Mouse (Mus musculus): Measurements from ENCODE around the gene Ube2o. TPM values are rescaled to one million over a fixed set of nuclear protein-coding genes. Genes with fewer than 3 reads are reported as not detected.

Gene Ube2o
- polyA plus RNA-seq, 1 experiment from 2014 or later, result 14.4 TPM

- no peaks in the 10 kb centered on the region for H3K9me3 ChIP-seq (ENCODE audit: control insufficient read depth, low read length)
- no peak overlapping the region for H3K4me2 ChIP-seq (ENCODE audit: low read length)
- no peak overlapping the region for H3K9ac ChIP-seq (ENCODE audit: low read length)
- H3K27ac ChIP-seq (replicated peaks in 1 of 2; ENCODE audit: control insufficient read depth in 1 of 2, insufficient read depth in 1 of 2, low read depth in 2 of 2, low read length in 2 of 2), result no peak overlapping the region
- 96% methylated on average over 8 of the region's 8 CpGs for WGBS
- H3K27me3 ChIP-seq (ENCODE audit: control insufficient read depth, insufficient read depth, low read length), result no peaks in the 10 kb centered on the region
- no peaks in the 10 kb centered on the region for H3K4me1 ChIP-seq (ENCODE audit: control insufficient read depth in 2 of 2, insufficient read depth in 2 of 2, low read length in 2 of 2)
- H3K4me3 ChIP-seq (ENCODE audit: control insufficient read depth in 1 of 2, insufficient read depth in 1 of 2, low read depth in 1 of 2, low read length in 2 of 2), result no peak overlapping the region
- ATAC-seq (ENCODE audit: insufficient number of reproducible peaks, insufficient read depth, low FRiP score, low read depth), result no peak
- H3K36me3 ChIP-seq (ENCODE audit: control insufficient read depth, insufficient read depth, low read length), result peaks cover 85% of the 10 kb centered on the region
Measured at GRCm38 (mm10) chr11:116601166-116601565, 19.9 kb upstream of the Ube2o start.

GRCm38 (mm10) chr11:116599230-116599629, 18.0 kb upstream of the Ube2o start:
- no peak for ATAC-seq (ENCODE audit: insufficient number of reproducible peaks, insufficient read depth, low FRiP score, low read depth)
- H3K4me3 ChIP-seq (ENCODE audit: control insufficient read depth in 1 of 2, insufficient read depth in 1 of 2, low read depth in 1 of 2, low read length in 2 of 2), result no peak overlapping the region
- WGBS, result 93% methylated on average over 15 of the region's 15 CpGs
- no peak overlapping the region for H3K9ac ChIP-seq (ENCODE audit: low read length)
- no peak overlapping the region for H3K4me2 ChIP-seq (ENCODE audit: low read length)
- H3K9me3 ChIP-seq (ENCODE audit: control insufficient read depth, low read length), result no peaks in the 10 kb centered on the region
- H3K27me3 ChIP-seq (ENCODE audit: control insufficient read depth, insufficient read depth, low read length), result no peaks in the 10 kb centered on the region
- H3K27ac ChIP-seq (replicated peaks in 1 of 2; ENCODE audit: control insufficient read depth in 1 of 2, insufficient read depth in 1 of 2, low read depth in 2 of 2, low read length in 2 of 2), result no peak overlapping the region
- peaks cover 70% of the 10 kb centered on the region for H3K36me3 ChIP-seq (ENCODE audit: control insufficient read depth, insufficient read depth, low read length)
- H3K4me1 ChIP-seq (ENCODE audit: control insufficient read depth in 2 of 2, insufficient read depth in 2 of 2, low read length in 2 of 2), result no peaks in the 10 kb centered on the region

GRCm38 (mm10) chr11:116598193-116598592, 16.9 kb upstream of the Ube2o start:
- 84% methylated on average over 8 of the region's 8 CpGs for WGBS
- Histone ChIP-seq H3K36me3 (ENCODE audit: control insufficient read depth, insufficient read depth, low read length) (peaks cover 62% of the 10 kb centered on the region), H3K4me1 (ENCODE audit: control insufficient read depth in 2 of 2, insufficient read depth in 2 of 2, low read length in 2 of 2) (no peaks in the 10 kb centered on the region), H3K27me3 (ENCODE audit: control insufficient read depth, insufficient read depth, low read length) (no peaks in the 10 kb centered on the region), H3K9ac (ENCODE audit: low read length) (no peak overlapping the region), H3K27ac (replicated peaks in 1 of 2; ENCODE audit: control insufficient read depth in 1 of 2, insufficient read depth in 1 of 2, low read depth in 2 of 2, low read length in 2 of 2) (no peak overlapping the region), H3K4me2 (ENCODE audit: low read length) (no peak overlapping the region), H3K9me3 (ENCODE audit: control insufficient read depth, low read length) (no peaks in the 10 kb centered on the region), H3K4me3 (ENCODE audit: control insufficient read depth in 1 of 2, insufficient read depth in 1 of 2, low read depth in 1 of 2, low read length in 2 of 2) (no peak overlapping the region)
- no peak for ATAC-seq (ENCODE audit: insufficient number of reproducible peaks, insufficient read depth, low FRiP score, low read depth)

DNA sequence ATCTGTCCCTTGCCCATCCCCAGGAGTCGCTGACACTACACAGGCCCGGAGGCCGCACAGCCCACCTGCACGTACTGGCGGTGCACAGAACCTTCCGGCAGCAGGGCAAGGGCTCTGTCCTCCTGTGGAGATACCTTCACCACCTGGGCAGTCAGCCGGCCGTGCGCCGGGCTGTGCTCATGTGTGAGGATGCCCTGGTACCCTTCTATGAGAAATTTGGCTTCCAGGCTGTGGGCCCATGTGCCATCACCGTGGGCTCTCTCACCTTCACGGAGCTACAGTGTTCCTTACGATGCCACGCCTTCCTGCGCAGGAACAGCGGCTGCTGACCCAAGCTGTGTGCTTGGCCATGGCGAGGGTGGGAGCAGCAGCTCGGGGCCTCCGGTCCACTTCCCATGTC, 15.5 kb upstream of the Ube2o start:
- Histone ChIP-seq H3K9ac (ENCODE audit: low read length) (no peak overlapping the region), H3K9me3 (ENCODE audit: control insufficient read depth, low read length) (no peaks in the 10 kb centered on the region), H3K4me2 (ENCODE audit: low read length) (no peak overlapping the region), H3K27me3 (ENCODE audit: control insufficient read depth, insufficient read depth, low read length) (no peaks in the 10 kb centered on the region), H3K36me3 (ENCODE audit: control insufficient read depth, insufficient read depth, low read length) (peaks cover 47% of the 10 kb centered on the region), H3K4me3 (ENCODE audit: control insufficient read depth in 1 of 2, insufficient read depth in 1 of 2, low read depth in 1 of 2, low read length in 2 of 2) (no peak overlapping the region), H3K4me1 (ENCODE audit: control insufficient read depth in 2 of 2, insufficient read depth in 2 of 2, low read length in 2 of 2) (no peaks in the 10 kb centered on the region), H3K27ac (replicated peaks in 1 of 2; ENCODE audit: control insufficient read depth in 1 of 2, insufficient read depth in 1 of 2, low read depth in 2 of 2, low read length in 2 of 2) (no peak overlapping the region)
- WGBS, result 86% methylated on average over 19 of the region's 19 CpGs
- no peak for ATAC-seq (ENCODE audit: insufficient number of reproducible peaks, insufficient read depth, low FRiP score, low read depth)

- Histone ChIP-seq H3K27me3 (ENCODE audit: control insufficient read depth, insufficient read depth, low read length) (peaks cover 2% of the 10 kb centered on the region; the same call in 1 of the 2 replicates), H3K36me3 (ENCODE audit: control insufficient read depth, insufficient read depth, low read length) (peaks cover 15% of the 10 kb centered on the region), H3K4me2 (ENCODE audit: low read length) (no peak overlapping the region), H3K27ac (replicated peaks in 1 of 2; ENCODE audit: control insufficient read depth in 1 of 2, insufficient read depth in 1 of 2, low read depth in 2 of 2, low read length in 2 of 2) (no peak overlapping the region), H3K4me3 (ENCODE audit: control insufficient read depth in 1 of 2, insufficient read depth in 1 of 2, low read depth in 1 of 2, low read length in 2 of 2) (no peak overlapping the region), H3K9me3 (ENCODE audit: control insufficient read depth, low read length) (no peaks in the 10 kb centered on the region), H3K9ac (ENCODE audit: low read length) (no peak overlapping the region), H3K4me1 (ENCODE audit: control insufficient read depth in 2 of 2, insufficient read depth in 2 of 2, low read length in 2 of 2) (peaks cover 3 to 4% of the 10 kb centered on the region in 2 experiments; a peak in 3 of 4 replicates)
- ATAC-seq (ENCODE audit: insufficient number of reproducible peaks, insufficient read depth, low FRiP score, low read depth), result no peak
- 77% methylated on average over 4 of the region's 4 CpGs for WGBS
Measured at GRCm38 (mm10) chr11:116593345-116593744, 12.1 kb upstream of the Ube2o start.

DNA sequence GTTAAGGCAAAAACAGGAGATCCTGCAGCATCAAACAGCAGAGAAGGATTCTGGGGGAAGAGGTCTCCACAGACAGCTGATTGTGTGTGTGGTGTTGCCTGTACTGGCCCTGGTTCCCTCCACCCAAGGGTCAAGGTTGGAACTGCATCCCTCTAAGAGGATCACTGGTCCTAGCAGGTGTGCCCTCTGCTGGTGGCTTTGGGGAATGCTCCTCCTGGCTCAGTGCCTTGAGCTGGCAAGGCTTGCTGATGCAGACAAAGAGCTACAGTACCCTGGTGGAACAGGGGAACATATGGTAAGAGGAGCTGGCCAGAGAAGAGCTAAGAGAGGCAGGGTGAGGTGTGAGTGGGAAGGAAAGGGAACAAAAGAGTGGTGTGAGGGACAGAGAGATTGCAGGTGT, 11.2 kb upstream of the Ube2o start:
- Histone ChIP-seq H3K27ac (replicated peaks in 1 of 2; ENCODE audit: control insufficient read depth in 1 of 2, insufficient read depth in 1 of 2, low read depth in 2 of 2, low read length in 2 of 2) (no peak overlapping the region), H3K4me3 (ENCODE audit: control insufficient read depth in 1 of 2, insufficient read depth in 1 of 2, low read depth in 1 of 2, low read length in 2 of 2) (no peak overlapping the region), H3K4me1 (ENCODE audit: control insufficient read depth in 2 of 2, insufficient read depth in 2 of 2, low read length in 2 of 2) (peaks cover 3 to 4% of the 10 kb centered on the region in 2 experiments; a peak in 3 of 4 replicates), H3K27me3 (ENCODE audit: control insufficient read depth, insufficient read depth, low read length) (peaks cover 9% of the 10 kb centered on the region; the same call in 1 of the 2 replicates), H3K9me3 (ENCODE audit: control insufficient read depth, low read length) (no peaks in the 10 kb centered on the region), H3K9ac (ENCODE audit: low read length) (no peak overlapping the region), H3K36me3 (ENCODE audit: control insufficient read depth, insufficient read depth, low read length) (peaks cover 8% of the 10 kb centered on the region; the same call in 1 of the 2 replicates), H3K4me2 (ENCODE audit: low read length) (no peak overlapping the region)
- ATAC-seq (ENCODE audit: insufficient number of reproducible peaks, insufficient read depth, low FRiP score, low read depth), result peak; percentile 61

DNA sequence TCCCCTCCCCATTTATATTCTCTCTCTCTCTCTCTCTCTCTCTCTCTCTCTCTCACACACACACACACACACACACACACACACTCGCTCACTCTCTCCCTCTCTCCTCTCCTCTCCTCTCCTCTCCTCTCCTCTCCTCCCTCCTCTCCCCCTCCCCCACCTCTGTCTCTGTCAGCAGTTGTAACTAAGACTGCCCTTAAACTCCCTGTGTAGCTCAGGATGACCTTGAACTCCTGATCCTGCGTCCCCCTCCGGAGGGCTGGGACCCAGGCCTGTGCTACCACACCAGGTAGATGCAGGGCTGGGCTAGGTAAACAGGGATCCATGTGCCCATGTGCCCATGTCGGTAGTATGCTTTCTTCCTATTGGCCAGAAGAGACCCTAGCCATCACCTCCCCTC, 10.4 kb upstream of the Ube2o start:
- 75% methylated on average over 4 of the region's 4 CpGs for WGBS
- Histone ChIP-seq H3K4me3 (ENCODE audit: control insufficient read depth in 1 of 2, insufficient read depth in 1 of 2, low read depth in 1 of 2, low read length in 2 of 2) (no peak overlapping the region), H3K27ac (replicated peaks in 1 of 2; ENCODE audit: control insufficient read depth in 1 of 2, insufficient read depth in 1 of 2, low read depth in 2 of 2, low read length in 2 of 2) (no peak overlapping the region), H3K4me1 (ENCODE audit: control insufficient read depth in 2 of 2, insufficient read depth in 2 of 2, low read length in 2 of 2) (peaks cover 5 to 8% of the 10 kb centered on the region in 2 experiments; a peak in 3 of 4 replicates), H3K4me2 (ENCODE audit: low read length) (no peak overlapping the region), H3K36me3 (ENCODE audit: control insufficient read depth, insufficient read depth, low read length) (0 out of 2 replicates have a peak, but pooled peaks cover 4% of the 10 kb centered on the region), H3K27me3 (ENCODE audit: control insufficient read depth, insufficient read depth, low read length) (peaks cover 10% of the 10 kb centered on the region; the same call in 1 of the 2 replicates), H3K9ac (ENCODE audit: low read length) (no peak overlapping the region), H3K9me3 (ENCODE audit: control insufficient read depth, low read length) (no peaks in the 10 kb centered on the region)
- no peak for ATAC-seq (ENCODE audit: insufficient number of reproducible peaks, insufficient read depth, low FRiP score, low read depth)

- Histone ChIP-seq H3K27me3 (ENCODE audit: control insufficient read depth, insufficient read depth, low read length) (peaks cover 10% of the 10 kb centered on the region; the same call in 1 of the 2 replicates), H3K4me2 (ENCODE audit: low read length) (no peak overlapping the region), H3K9me3 (ENCODE audit: control insufficient read depth, low read length) (no peaks in the 10 kb centered on the region), H3K9ac (ENCODE audit: low read length) (no peak overlapping the region), H3K27ac (replicated peaks in 1 of 2; ENCODE audit: control insufficient read depth in 1 of 2, insufficient read depth in 1 of 2, low read depth in 2 of 2, low read length in 2 of 2) (no peak overlapping the region), H3K4me3 (ENCODE audit: control insufficient read depth in 1 of 2, insufficient read depth in 1 of 2, low read depth in 1 of 2, low read length in 2 of 2) (no peak overlapping the region), H3K4me1 (ENCODE audit: control insufficient read depth in 2 of 2, insufficient read depth in 2 of 2, low read length in 2 of 2) (peaks cover 9 to 11% of the 10 kb centered on the region in 2 experiments), H3K36me3 (ENCODE audit: control insufficient read depth, insufficient read depth, low read length) (no peaks in the 10 kb centered on the region)
- 60% methylated on average over 8 of the region's 8 CpGs for WGBS
- ATAC-seq (ENCODE audit: insufficient number of reproducible peaks, insufficient read depth, low FRiP score, low read depth), result no peak
Measured at GRCm38 (mm10) chr11:116589574-116589973, 8.3 kb upstream of the Ube2o start.

Measured in heart, embryonic 14.5 days (tissue).